Mouse (Mus musculus): ENCODE measurements around the gene Ctcf.
A peak's percentile ranks its signal among the peaks of the same experiment; 100 is the strongest.
"Not testable (repeated sequence)": the region's sequence is repeated elsewhere in the genome, so short reads cannot be mapped to it uniquely, and the experiment has no call there.

Gene Ctcf

DNA sequence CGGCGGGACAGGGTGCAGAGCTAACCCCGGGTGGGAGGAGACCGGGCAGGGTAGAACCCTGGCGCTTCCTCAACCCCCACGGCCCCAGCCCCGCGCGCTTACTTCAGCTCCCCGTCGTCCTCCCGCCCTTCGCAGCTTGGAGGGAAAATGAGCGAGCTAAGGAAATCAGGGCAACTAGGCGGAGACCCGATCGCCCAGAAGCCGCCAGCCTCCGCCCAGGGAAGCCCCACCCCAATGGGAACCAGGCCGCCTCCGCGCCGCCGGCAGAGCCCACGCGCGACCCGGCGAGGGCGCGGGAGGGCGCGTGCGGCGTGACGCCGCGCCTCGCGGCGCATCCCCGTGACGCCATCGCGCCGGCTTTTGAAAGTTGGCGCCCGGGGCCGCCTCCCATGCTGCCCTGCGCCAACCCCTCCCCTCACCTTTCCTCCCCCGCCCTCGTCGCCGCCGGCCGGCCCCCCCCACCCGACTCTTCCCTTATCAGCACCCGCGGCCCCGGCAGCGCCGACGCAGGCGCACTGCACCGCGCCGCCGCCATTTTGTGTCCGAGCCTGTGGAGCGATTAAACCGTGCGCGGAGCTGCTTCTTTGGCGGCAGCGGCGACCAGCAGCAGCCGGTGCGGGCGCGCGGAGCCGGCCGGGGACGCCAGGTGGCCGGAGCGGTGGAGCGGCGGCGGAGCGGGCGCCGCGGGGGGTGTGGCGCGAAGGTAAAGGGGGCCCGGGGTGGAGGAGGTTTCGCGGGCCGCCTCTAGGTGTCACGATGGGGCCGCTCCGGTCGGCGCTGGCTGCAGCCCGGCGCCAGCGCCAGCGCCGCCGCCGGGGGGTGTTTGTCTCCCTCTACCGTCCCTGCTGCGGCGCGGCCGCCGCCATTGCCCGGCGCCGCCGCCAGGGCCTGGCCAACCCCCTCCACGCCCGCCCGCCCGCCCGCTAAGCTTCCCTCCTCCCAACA is at the start of gene Ctcf:
Ctcf (plus strand) TSS at position 551 of the 945 bp plus-strand sequence.
- DNase-seq = peak; percentile 91 to 95

DNA sequence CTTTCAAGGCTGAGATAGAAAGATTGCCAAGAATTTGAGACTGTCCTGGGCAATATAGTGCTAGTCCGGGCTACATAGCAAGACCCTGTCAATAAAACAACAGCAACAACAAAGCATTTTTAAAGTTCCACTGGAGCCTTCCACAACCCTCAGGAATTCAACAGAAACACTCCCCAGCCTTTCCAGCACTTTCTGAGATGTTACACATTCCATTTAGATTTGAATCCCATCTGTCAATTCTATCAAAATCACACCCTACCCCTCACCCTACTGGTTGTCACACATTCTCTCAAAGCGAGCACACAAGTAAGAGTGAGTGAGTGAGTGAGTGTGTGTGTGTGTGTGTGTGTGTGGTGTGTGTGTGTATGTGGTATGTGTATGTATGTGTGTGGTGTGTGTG is 43.9 kb upstream of the Ctcf start:
- DNase-seq = no peak

GRCm38 (mm10) chr8:105593859-105594258 is 42.5 kb upstream of the Ctcf start:
- DNase-seq = peak; percentile 52 to 58

DNA sequence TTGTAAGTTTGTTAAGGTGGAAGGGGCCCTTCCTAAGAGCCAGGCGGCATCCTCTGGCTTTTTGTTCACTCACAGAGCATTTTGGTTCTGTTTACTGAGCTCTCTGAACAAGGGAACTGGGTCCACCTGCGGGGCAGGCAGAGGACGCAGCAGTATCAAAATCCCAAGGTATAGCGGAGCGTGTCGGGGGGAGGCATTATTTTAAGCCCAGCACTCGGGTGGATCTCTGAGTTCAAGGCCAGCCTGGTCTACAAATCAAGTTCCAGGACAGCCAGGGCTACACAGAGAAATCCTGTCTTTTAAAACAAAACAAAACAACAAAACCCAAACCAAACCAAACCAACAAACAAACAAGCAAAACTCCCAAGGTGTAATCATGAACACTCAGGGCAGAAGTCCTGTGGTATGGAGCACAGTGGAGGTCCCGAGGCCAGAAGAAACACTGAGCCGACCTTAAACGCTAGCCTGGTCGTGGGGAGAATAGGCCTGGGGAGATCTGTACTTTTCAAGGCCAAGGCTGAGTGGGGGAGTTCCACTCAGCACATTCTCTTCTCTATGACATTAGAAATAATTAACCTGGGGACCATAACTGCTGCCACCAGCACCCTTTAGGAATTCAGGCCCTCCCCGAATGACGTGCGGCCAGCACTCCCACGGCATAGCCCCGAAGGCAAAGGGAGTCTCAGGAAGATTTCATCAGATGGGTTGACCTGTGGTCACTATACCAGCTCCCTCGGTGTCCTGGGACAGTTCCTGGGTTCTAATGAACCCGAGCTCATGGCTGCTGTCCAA is 41.7 kb upstream of the Ctcf start:
- peak; percentile 71 to 85 for DNase-seq

DNA sequence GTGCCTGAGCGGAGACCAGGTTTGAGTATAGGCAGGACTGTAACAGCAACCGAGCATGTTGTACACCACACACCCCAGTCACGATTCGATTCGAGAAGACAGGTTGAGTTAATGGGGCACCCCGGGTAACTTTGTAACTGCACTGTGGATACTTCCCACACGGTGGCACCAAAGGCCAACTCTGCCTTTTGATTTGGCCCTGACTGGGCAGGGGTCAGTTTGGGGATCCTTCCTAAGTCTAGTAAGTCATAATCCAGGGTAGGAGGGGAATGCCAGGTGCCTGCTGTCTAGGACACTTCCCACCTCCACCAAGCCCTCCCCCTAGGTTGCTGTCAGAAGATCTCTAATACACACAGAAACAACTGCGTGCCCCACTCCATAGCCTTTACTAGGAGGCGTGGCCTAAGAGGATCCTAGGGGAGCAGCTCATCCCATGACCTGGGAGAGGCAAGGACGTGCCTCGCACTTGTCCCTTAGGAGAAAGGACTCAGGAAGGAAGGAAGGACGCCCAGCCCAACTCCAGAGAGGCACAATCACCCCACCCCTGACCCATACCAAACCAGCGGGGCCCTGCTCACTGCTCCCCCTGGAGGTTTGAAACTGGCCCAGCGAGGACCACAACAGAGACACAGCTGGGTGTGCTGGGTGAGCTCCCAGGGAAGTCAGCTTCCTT is 39.9 kb upstream of the Ctcf start:
- peak; percentile 88 to 91 for DNase-seq

DNA sequence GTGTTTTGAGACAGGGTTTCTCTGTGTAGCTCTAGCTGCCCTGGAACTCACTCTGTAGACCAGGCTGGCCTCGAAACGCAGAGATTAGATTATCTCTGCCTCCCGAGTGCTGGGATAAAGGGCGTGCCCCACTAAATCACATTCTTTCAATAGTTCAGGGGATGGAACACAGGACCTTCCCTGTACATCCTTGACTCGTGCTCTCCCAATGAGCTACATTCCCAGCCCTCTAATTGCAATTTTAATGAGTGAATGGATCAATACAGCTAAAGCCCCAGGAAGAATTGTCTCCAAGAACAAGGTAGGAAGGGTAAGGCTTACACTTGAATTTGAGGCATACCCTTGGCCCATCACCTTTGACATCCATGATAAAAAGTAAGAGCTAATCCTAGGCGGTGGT is 37.6 kb upstream of the Ctcf start:
- DNase-seq = no peak

DNA sequence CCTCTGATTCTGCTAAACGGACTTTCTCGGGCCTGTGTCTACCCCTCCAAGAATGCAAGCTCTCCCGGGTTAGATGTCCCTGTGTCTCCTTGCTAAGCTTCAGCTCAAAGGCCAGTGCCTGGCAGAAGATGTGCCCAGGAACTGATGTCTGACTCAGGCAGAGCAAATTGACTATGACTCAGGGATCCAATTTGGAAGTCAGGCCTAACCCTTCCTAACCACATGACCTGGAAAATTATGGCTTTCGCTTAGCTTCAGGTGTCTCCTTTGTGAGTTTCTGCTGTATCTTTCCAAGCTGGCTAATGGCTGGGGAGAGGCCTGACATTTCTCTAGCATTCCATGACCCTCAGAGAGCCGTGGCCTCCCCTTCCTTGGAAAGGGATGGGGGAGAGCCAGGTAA is 35.1 kb upstream of the Ctcf start:
- DNase-seq = no peak

GRCm38 (mm10) chr8:105602540-105602939 is 33.8 kb upstream of the Ctcf start:
- DNase-seq = not testable (repeated sequence)

GRCm38 (mm10) chr8:105604804-105605381 is 31.5 kb upstream of the Ctcf start, which contains the start of gene Ripor1:
TSS of gene Ripor1 (plus strand) at chr8:105605255.
- DNase-seq = peak; percentile 74 to 90

- DNase-seq = peak in 1 of 2 experiments; percentile 66
Measured at GRCm38 (mm10) chr8:105605491-105606188, 30.7 kb upstream of the Ctcf start.

- DNase-seq = peak; percentile 89 to 92
Measured at GRCm38 (mm10) chr8:105606189-105607023, 30.0 kb upstream of the Ctcf start.

GRCm38 (mm10) chr8:105607062-105607461 is 29.3 kb upstream of the Ctcf start:
- no peak for DNase-seq

- DNase-seq = peak; percentile 66 to 68
Measured at GRCm38 (mm10) chr8:105607684-105608083, 28.7 kb upstream of the Ctcf start.

DNA sequence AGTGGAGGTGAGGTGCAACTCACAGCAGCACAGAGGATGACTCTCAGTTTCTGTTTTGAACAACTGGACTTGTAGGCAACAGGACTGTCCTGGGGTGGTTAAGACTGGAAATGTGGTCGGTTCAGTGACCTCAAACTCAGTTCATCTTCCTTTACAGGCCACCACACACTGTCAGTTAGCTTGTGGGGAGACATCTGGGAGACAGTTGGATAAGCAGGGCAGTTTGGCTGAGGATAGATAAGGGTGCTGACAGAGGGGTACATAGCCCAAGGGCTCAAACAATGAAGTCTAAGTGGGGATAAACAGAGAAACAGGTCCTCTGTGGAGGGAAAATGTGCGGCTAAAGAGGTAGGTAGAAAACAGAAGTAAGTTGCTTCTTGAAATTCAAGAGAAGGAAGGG is 27.0 kb upstream of the Ctcf start:
- DNase-seq = no peak

GRCm38 (mm10) chr8:105609771-105610170 is 26.6 kb upstream of the Ctcf start:
- DNase-seq = no peak

- no peak for DNase-seq
Measured at GRCm38 (mm10) chr8:105611836-105612235, 24.5 kb upstream of the Ctcf start.

GRCm38 (mm10) chr8:105613037-105613436 is 23.3 kb upstream of the Ctcf start:
- DNase-seq = peak; percentile 60 to 78

- peak; percentile 88 to 92 for DNase-seq
Measured at GRCm38 (mm10) chr8:105613830-105614511, 22.4 kb upstream of the Ctcf start.

GRCm38 (mm10) chr8:105615942-105616341 is 20.4 kb upstream of the Ctcf start:
- no peak for DNase-seq

Measured in kidney, postnatal 36 days (tissue).